Mouse (Mus musculus) hindbrain, embryonic 16.5 days (tissue): ENCODE data around the gene Hsd17b14. TPM values are rescaled to one million over a fixed set of nuclear protein-coding genes. Genes with fewer than 3 reads are reported as not detected.

ENCODE experiments used
- ATAC-seq: fragments of 200-750 bp; cut with Nextera tagmentation; 2 replicates; pipeline ENCODE4 v1.8.0; 2017; ENCODE audit warnings: moderate TSS enrichment, moderate library complexity
- H3K27ac ChIP-seq: fragments of 300-500 bp; sonication (generic); 2 replicates; pipeline ENCODE4 v1.5.1; 2014; ENCODE audit warnings: low read depth, mild to moderate bottlenecking, control low read depth, low read length, moderate library complexity
- H3K27me3 ChIP-seq: fragments of 300-500 bp; sonication (generic); replicated peaks from 2 replicates; pipeline ENCODE4 v1.6.1; 2014; ENCODE audit warnings: low read length; ENCODE audit not compliant: control insufficient read depth, insufficient read depth
- H3K36me3 ChIP-seq: fragments of 300-500 bp; sonication (generic); 2 replicates; pipeline ENCODE4 v1.6.1; 2014; ENCODE audit warnings: mild to moderate bottlenecking, low read length, moderate library complexity, mixed read lengths; ENCODE audit not compliant: control insufficient read depth, insufficient read depth
- H3K4me1 ChIP-seq: fragments of 300-500 bp; sonication (generic); 2 replicates; pipeline ENCODE4 v1.6.1; 2014; ENCODE audit warnings: low read depth, low read length; ENCODE audit not compliant: control insufficient read depth, insufficient read depth
- H3K4me2 ChIP-seq: fragments of 300-500 bp; sonication (generic); 2 replicates; pipeline ENCODE4 v1.6.1; 2014; ENCODE audit warnings: mild to moderate bottlenecking, low read length, control low read depth, moderate library complexity
- H3K4me3 ChIP-seq: fragments of 300-500 bp; sonication (generic); 2 replicates; pipeline ENCODE4 v1.5.1; 2014; ENCODE audit warnings: mild to moderate bottlenecking, low read length, control low read depth, moderate library complexity
- H3K9ac ChIP-seq: fragments of 300-500 bp; sonication (generic); 2 replicates; pipeline ENCODE4 v1.6.1; 2014; ENCODE audit warnings: low read depth, mild to moderate bottlenecking, control low read depth, low read length, moderate library complexity
- H3K9me3 ChIP-seq: fragments of 300-500 bp; sonication (generic); 2 replicates; pipeline ENCODE4 v1.6.1; 2014; ENCODE audit warnings: mild to moderate bottlenecking, low read length, moderate library complexity; ENCODE audit not compliant: control insufficient read depth
- WGBS: fragments of 180-500 bp; shearing (Covaris S2); extraction: QIAGEN DNeasy Blood & Tissue Kit; methylation state at CpG from one replicate; pipeline ENCODE4 v1.1.7; 2014; 5-methylcytosine and 5-hydroxymethylcytosine counted together
- polyA plus RNA-seq: library from polyadenylated mRNA; unstranded; fragments of >200 nt; fragmentation: Nextera tagmentation; extraction: Ambion mirVana; gene quantifications from 2 replicates; pipeline ENCODE4 v1.2.1, GENCODE M21; 2015

Hsd17b14 gene
- polyA plus RNA-seq, 1 experiment from 2014 or later: 0.43 TPM

DNA sequence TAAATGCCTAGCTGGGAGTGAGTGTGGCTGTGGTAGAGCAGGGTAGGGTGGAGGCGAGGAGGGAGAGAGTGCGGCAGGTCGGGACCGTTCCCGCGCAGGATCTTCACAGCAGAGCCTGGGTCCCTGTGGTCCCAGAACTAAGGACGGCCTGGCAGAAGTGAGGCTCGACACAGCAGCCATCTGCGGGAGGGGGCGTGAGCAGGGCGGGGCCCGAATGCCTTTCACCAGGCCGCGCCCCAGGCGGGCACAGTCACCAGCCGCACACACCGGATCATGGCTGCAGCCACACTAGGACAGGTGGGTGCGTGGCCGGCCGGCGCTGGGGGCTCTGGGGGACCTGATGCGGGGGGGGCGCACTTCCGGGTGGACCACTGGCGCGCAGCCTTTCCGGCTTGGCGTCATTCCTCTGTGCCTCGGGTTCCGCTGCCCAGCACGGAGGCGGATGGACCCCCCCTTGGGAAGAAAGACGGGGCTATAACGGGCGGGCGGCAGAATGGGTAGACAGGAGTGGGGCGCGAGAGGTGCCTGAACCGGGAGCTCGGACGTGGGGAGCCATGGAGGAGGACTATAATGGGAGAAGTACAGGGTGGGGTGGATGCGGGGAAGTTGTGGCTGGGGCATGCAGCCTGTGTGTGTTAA lies 15.5 kb downstream of the Hsd17b14 start, which contains the start of gene Bcat2:
Gene Bcat2, plus strand, starts transcription at position 51 of the 639 bp plus-strand sequence.
- WGBS: 2% methylated on average over 36 of the region's 42 CpGs
- Histone ChIP-seq H3K9ac (peak within 1 kb of the TSS; percentile 94), H3K4me1 (peaks cover 21% of the 10 kb centered on the region), H3K27me3 (no peaks in the 10 kb centered on the region), H3K4me2 (peak within 1 kb of the TSS; percentile 84), H3K4me3 (peak within 1 kb of the TSS; percentile 76), H3K9me3 (no peaks in the 10 kb centered on the region), H3K36me3 (no peaks in the 10 kb centered on the region), H3K27ac (peak within 1 kb of the TSS; percentile 91)
- peak; percentile 72 for ATAC-seq

DNA sequence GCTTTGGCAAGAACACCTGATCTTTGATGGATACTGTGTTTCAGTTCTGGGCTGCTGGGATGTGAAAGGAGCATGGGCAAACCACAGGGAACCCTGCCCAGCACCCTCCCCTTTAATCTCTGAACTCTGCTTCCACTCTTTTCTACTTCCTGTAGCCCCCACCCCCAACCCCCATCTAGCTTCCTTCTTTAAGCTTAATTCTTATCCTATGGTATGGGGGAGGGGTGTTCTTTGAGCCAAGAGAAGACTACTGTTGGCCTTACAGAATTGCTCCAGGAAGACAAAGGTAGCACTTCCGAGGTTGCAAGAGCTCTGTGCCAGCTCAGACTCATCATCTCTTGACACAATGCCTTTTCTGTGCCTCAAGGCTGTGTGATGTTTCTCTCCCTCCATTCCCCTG lies 17.3 kb downstream of the Hsd17b14 start:
- no peak overlapping the region for H3K27ac ChIP-seq
- H3K4me3 ChIP-seq: no peak overlapping the region
- WGBS: 58% methylated on average over 1 of the region's 1 CpGs
- H3K27me3 ChIP-seq: no peaks in the 10 kb centered on the region
- no peaks in the 10 kb centered on the region for H3K9me3 ChIP-seq
- no peak for ATAC-seq
- H3K4me1 ChIP-seq: peaks cover 21% of the 10 kb centered on the region
- no peak overlapping the region for H3K9ac ChIP-seq
- H3K36me3 ChIP-seq: peaks cover 4% of the 10 kb centered on the region; the same call in 1 of the 2 replicates
- H3K4me2 ChIP-seq: no peak overlapping the region

DNA sequence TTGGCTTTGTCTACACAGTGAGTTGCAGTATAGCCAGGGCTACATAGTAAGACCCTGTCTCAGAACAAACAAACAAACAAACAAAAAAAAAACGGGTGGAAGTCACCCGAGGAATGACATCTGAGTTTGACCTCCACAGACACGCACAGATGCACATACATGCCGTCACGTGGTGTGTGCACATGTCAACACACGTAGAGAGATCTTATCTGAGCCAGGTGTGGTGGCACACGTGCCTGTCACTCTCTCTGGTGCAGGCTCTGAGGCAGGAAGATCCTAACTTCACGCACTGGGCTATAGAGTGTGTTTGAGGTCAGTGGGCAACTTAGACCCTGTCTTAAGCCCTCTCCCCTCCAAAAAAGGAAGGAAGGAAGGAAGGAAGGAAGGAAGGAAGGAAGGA lies 19.3 kb downstream of the Hsd17b14 start:
- no peak overlapping the region for H3K4me2 ChIP-seq
- no peak overlapping the region for H3K4me3 ChIP-seq
- no peak overlapping the region for H3K27ac ChIP-seq
- no peaks in the 10 kb centered on the region for H3K27me3 ChIP-seq
- 81% methylated on average over 8 of the region's 8 CpGs for WGBS
- no peak for ATAC-seq
- no peaks in the 10 kb centered on the region for H3K9me3 ChIP-seq
- H3K36me3 ChIP-seq: peaks cover 4% of the 10 kb centered on the region; the same call in 1 of the 2 replicates
- H3K9ac ChIP-seq: no peak overlapping the region
- peaks cover 9% of the 10 kb centered on the region for H3K4me1 ChIP-seq

DNA sequence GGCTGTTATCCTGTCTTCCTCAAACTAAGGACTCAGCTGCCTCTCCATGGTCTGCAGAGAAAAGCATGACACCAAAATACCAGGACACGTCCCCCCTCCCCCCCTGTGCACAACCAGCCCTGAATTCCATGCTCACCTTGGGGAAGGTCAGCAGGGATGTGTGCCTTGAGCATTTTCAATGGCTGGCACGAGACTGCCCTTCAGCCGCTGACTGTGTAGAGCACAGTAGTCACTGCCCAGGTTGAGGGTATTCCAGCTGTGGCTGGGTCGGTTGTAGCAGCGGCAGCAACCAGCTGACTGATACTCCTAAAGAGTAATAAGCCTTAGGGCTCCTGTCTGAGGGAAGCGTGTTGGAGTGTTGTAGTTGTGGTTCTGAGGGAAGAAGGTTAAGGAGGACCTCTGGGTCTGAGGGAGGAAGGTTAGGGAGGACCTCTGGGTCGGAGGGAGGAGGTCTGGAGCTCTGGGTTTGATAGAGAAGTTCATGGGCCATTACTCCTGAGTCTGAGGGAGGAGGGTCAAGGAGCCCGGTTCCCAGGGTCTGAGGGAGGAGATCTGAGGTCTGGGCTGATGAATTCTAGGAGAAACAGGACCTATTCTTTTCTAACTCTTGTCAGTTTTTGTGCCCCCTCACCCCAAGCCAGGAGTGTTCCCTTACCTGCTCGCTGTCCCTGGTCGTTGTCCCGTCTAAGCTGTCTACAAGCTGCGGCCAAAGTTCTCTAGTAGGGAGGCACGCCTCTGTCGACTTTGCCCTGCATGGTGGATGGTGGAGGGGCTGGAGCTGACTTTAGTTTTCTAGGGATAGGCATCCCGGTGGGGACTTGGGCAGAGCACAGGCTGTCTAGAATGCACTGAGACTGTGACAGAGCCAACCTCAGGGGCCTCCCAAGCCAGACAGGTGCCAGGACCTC lies 20.0 kb downstream of the Hsd17b14 start:
- WGBS: 82% methylated on average over 15 of the region's 15 CpGs
- Histone ChIP-seq H3K4me1 (peaks cover 9% of the 10 kb centered on the region), H3K9ac (peak overlapping the region; percentile 22; the same call in 1 of the 2 replicates), H3K4me3 (no peak overlapping the region), H3K4me2 (no peak overlapping the region), H3K27ac (no peak overlapping the region), H3K9me3 (no peaks in the 10 kb centered on the region), H3K36me3 (peaks cover 4% of the 10 kb centered on the region; the same call in 1 of the 2 replicates), H3K27me3 (no peaks in the 10 kb centered on the region)
- ATAC-seq: no peak

DNA sequence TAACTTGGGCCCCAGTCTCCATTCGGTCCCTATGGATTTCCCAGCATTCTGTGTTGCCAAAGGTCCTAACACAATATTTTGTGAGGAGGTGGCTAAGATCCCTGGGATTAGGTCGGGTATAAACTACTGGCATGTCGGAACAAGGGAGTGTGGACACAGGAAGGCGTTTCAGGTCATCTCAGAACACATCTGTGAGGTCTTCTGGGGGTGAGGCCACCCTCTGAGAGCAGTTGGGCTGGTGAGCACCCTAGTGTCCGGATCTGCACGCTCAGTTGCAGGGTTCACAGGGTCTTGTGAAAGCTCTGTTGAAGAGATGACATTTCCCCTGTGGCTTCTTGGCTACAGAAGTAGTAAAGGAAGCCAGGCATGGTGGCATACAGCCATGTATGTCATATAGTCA lies 31.2 kb downstream of the Hsd17b14 start:
- no peak for ATAC-seq
- no peak overlapping the region for H3K9ac ChIP-seq
- H3K4me1 ChIP-seq: peaks cover 5% of the 10 kb centered on the region; the same call in 1 of the 2 replicates
- H3K27ac ChIP-seq: no peak overlapping the region
- peaks cover 3% of the 10 kb centered on the region; the same call in 1 of the 2 replicates for H3K36me3 ChIP-seq
- no peak overlapping the region for H3K4me2 ChIP-seq
- no peaks in the 10 kb centered on the region for H3K27me3 ChIP-seq
- 92% methylated on average over 6 of the region's 6 CpGs for whole genome bisulfite sequencing
- no peak overlapping the region for H3K4me3 ChIP-seq
- H3K9me3 ChIP-seq: no peaks in the 10 kb centered on the region

DNA sequence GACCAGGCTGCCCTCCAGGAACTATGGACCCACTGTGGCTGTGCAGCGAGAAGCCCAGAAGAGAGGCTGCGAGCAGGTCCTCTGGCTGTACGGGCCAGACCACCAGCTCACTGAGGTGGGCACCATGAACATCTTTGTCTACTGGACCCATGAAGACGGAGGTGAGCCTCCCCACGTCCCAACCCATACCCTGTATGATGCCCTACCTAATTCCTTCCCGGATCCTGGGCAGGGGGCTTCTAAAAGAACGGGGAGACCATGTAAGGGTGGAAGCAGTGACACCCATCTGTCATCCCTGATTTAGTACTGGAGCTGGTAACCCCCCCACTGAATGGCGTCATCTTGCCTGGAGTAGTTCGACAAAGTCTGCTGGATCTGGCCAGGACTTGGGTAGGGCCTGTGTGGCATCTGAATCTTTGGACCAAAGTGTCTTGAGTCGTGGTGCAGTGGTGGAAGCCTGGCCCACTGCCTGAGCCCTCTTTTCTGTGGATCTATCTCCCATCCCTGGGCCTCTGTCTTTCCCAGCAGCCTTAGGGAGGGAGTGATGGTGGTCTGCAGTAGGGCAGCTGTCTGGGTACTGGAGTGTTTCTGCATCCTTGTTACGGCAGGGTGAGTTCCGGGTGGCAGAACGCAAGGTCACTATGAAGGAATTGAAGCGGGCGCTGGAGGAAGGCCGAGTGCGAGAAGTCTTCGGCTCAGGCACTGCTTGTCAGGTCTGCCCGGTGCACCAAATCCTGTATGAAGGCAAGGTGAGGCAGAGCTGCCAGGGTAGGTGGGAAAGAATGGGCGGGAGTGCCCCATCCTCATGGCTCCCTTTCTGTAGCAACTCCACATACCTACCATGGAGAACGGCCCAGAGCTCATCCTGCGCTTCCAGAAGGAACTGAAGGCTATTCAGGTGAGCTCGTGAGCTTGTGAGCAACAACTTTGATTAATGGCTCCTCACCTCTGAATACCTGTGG lies 33.2 kb downstream of the Hsd17b14 start:
- Histone ChIP-seq H3K27me3 (no peaks in the 10 kb centered on the region), H3K4me2 (no peak overlapping the region), H3K27ac (no peak overlapping the region), H3K36me3 (peaks cover 2% of the 10 kb centered on the region; the same call in 1 of the 2 replicates), H3K9ac (no peak overlapping the region), H3K4me3 (no peak overlapping the region), H3K9me3 (no peaks in the 10 kb centered on the region), H3K4me1 (peaks cover 5% of the 10 kb centered on the region; the same call in 1 of the 2 replicates)
- no peak for ATAC-seq
- WGBS: 93% methylated on average over 23 of the region's 23 CpGs

DNA sequence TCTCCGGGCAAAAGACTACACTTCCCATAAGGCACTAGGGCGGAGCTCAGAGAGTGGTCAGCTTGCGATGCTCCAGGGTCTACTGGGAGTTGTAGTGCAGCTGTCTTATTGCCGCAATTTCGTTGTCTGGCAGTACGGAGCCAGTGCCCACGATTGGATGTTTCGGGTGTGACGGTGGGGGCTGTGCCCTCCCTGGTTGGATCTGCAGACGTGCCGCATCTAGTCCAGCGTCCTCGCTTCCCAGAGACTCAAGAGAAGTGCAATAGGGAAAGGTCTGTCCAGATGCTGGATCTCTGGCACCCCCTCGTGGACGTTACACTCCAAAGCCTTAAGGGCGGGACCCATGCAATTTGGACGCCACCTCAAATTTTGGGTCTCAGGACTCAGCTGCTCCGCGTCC lies 34.5 kb downstream of the Hsd17b14 start:
- peaks cover 5% of the 10 kb centered on the region; the same call in 1 of the 2 replicates for H3K4me1 ChIP-seq
- H3K4me3 ChIP-seq: peak overlapping the region; percentile 42
- no peaks in the 10 kb centered on the region for H3K27me3 ChIP-seq
- H3K27ac ChIP-seq: peak overlapping the region; percentile 70
- H3K36me3 ChIP-seq: peaks cover 2% of the 10 kb centered on the region; the same call in 1 of the 2 replicates
- peak overlapping the region; percentile 74 for H3K4me2 ChIP-seq
- H3K9ac ChIP-seq: peak overlapping the region; percentile 68
- H3K9me3 ChIP-seq: no peaks in the 10 kb centered on the region
- peak; percentile 99 for ATAC-seq
- WGBS: 5% methylated on average over 19 of the region's 19 CpGs

DNA sequence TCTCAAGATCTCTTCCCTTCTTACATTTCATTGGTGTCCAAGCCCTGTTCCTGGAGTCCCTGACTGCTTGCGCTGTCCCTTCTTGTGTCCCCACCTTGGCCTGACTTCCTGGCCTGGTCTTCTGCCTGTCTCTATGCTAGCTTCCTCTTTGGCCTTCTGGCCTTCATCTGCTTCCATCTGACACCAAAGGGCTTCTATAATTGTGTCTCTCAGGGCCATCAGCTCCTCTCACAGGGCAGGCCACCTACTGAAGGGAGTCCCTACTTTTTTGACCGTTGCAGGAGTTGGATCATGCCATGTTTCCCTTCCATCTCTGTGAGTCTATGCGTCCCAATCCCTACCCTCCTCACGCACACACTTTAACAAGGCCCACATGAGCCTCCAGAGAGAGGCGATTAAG lies 35.2 kb downstream of the Hsd17b14 start:
- no peak for ATAC-seq
- WGBS: 97% methylated on average over 5 of the region's 5 CpGs
- Histone ChIP-seq H3K9ac (no peak overlapping the region), H3K36me3 (peaks cover 2% of the 10 kb centered on the region; the same call in 1 of the 2 replicates), H3K27me3 (no peaks in the 10 kb centered on the region), H3K4me1 (peaks cover 5% of the 10 kb centered on the region; the same call in 1 of the 2 replicates), H3K4me2 (peak overlapping the region; percentile 74), H3K4me3 (no peak overlapping the region), H3K9me3 (no peaks in the 10 kb centered on the region), H3K27ac (no peak overlapping the region; the same call in 1 of the 2 replicates)
